ENCODE assay signal across 18 mouse cellular contexts in genomic region chr5:91363274-91363991, GRCm38 (mm10). TPM values are rescaled to one million over a fixed set of nuclear protein-coding genes. Genes with fewer than 3 reads are reported as not detected.
A peak's percentile ranks its signal among the peaks of the same experiment; 100 is the strongest.
DNase-seq lines count a peak whose midpoint lies in the region; ATAC-seq and TF ChIP-seq lines count a peak whose summit lies in the region.
"Had no signal": no experiment of that assay in that cellular context is flagged by ENCODE, and none has a peak within 500 bp of the region (broad histone marks: within the 10 kb centered on the region; RNA-seq: fewer than 3 reads in every experiment).

No protein-coding gene starts in this region.

- intact Hi-C loops in left cerebral cortex, adult 2 months (cut with DNase I): no loop called here

- peaks cover 3% of the 10 kb centered on the region; the same call in 1 of the 2 replicates for H3K4me1 ChIP-seq in forebrain, postnatal 0 days (ENCODE audit: insufficient read depth)
- no peaks in the 10 kb centered on the region for H3K4me1 ChIP-seq in forebrain, embryonic 11.5 days (replicated peaks; ENCODE audit: control insufficient read depth, insufficient read depth, low read length)
- H3K4me1 ChIP-seq in midbrain, embryonic 16.5 days (ENCODE audit: control insufficient read depth, insufficient read depth, low read length): no peaks in the 10 kb centered on the region
- H3K4me1 ChIP-seq: limb, embryonic 10.5 days; midbrain, embryonic 12.5 days had no signal

- H3K4me2 ChIP-seq in forebrain, postnatal 0 days (ENCODE audit: low read depth): no peak overlapping the region
- no peak overlapping the region for H3K4me2 ChIP-seq in forebrain, embryonic 11.5 days (ENCODE audit: low read depth, low read length, severe bottlenecking)
- H3K4me2 ChIP-seq in midbrain, embryonic 16.5 days (ENCODE audit: low read length): no peak overlapping the region
- H3K4me2 ChIP-seq: liver, embryonic 11.5 days; midbrain, embryonic 12.5 days had no signal

- peak; percentile 52 for DNase-seq in forebrain, postnatal 0 days
- no peak for DNase-seq in forebrain, embryonic 11.5 days (ENCODE audit: low spot score)
- peak; percentile 5 to 12 for DNase-seq in left cerebral cortex, adult 9 months (ENCODE audit: low spot score in 2 of 2)
- no peak for DNase-seq in left cerebral cortex, adult 2 months (ENCODE audit: extremely low spot score in 1 of 2, low spot score in 2 of 2)
- peak; percentile 60 for DNase-seq in brain, adult 2 months (ENCODE audit: low read depth, low spot score)
- DNase-seq in kidney, postnatal 25 days: no peak
- DNase-seq: adrenal gland, postnatal 10 days; cerebellum, adult 2 months; heart, adult 11 months; kidney, adult 11 months; lung, adult 2 months; lung, postnatal 36 days; thymus, adult 2 months had no signal

- WGBS in forebrain, postnatal 0 days: 57% methylated on average over 6 of the region's 6 CpGs
- WGBS in forebrain, embryonic 11.5 days: 94% methylated on average over 6 of the region's 6 CpGs
- WGBS in midbrain, embryonic 16.5 days: 70% methylated on average over 6 of the region's 6 CpGs

- H3K9me3 ChIP-seq in forebrain, postnatal 0 days (ENCODE audit: low read length): no peaks in the 10 kb centered on the region
- no peaks in the 10 kb centered on the region for H3K9me3 ChIP-seq in forebrain, embryonic 11.5 days (ENCODE audit: control insufficient read depth, low read length)
- no peaks in the 10 kb centered on the region for H3K9me3 ChIP-seq in midbrain, embryonic 16.5 days (replicated peaks; ENCODE audit: control insufficient read depth, low read length, poor library complexity, severe bottlenecking)
- H3K9me3 ChIP-seq: limb, embryonic 10.5 days; midbrain, embryonic 12.5 days had no signal

- H3K9ac ChIP-seq in forebrain, postnatal 0 days: no peak overlapping the region
- no peak overlapping the region for H3K9ac ChIP-seq in forebrain, embryonic 11.5 days (ENCODE audit: low read length)
- no peak overlapping the region for H3K9ac ChIP-seq in midbrain, embryonic 16.5 days (ENCODE audit: low read depth, low read length)
- H3K9ac ChIP-seq: midbrain, embryonic 12.5 days had no signal

- TF ChIP-seq CTCF in forebrain, postnatal 0 days (IDR thresholded peaks at IDR 0.05; ENCODE audit: low read depth): no peak
- no peak for TF ChIP-seq CTCF in left cerebral cortex, adult 2 months (IDR thresholded peaks at IDR 0.05)

- ATAC-seq in forebrain, postnatal 0 days: peak; percentile 82
- ATAC-seq in forebrain, embryonic 11.5 days (replicated peaks; ENCODE audit: low FRiP score): no peak
- peak; percentile 68 for ATAC-seq in midbrain, embryonic 16.5 days

- no peaks in the 10 kb centered on the region for H3K36me3 ChIP-seq in forebrain, postnatal 0 days (ENCODE audit: insufficient read depth)
- no peaks in the 10 kb centered on the region for H3K36me3 ChIP-seq in forebrain, embryonic 11.5 days (ENCODE audit: control insufficient read depth, insufficient read depth, low read length)
- H3K36me3 ChIP-seq in midbrain, embryonic 16.5 days (ENCODE audit: control insufficient read depth, insufficient read depth, low read length): no peaks in the 10 kb centered on the region
- H3K36me3 ChIP-seq: limb, embryonic 10.5 days; midbrain, embryonic 12.5 days had no signal

- no peak overlapping the region for H3K27ac ChIP-seq in forebrain, postnatal 0 days (ENCODE audit: low read depth, low read length)
- no peak overlapping the region for H3K27ac ChIP-seq in forebrain, embryonic 11.5 days (ENCODE audit: low read depth, low read length)
- no peak overlapping the region for H3K27ac ChIP-seq in left cerebral cortex, adult 2 months
- peak overlapping the region; percentile 18; the same call in 1 of the 2 replicates for H3K27ac ChIP-seq in midbrain, embryonic 16.5 days (ENCODE audit: low read length)
- H3K27ac ChIP-seq: kidney, postnatal 0 days; limb, embryonic 10.5 days; midbrain, embryonic 12.5 days had no signal

- H3K4me3 ChIP-seq in forebrain, postnatal 0 days (ENCODE audit: low read depth, low read length): no peak overlapping the region
- no peak overlapping the region for H3K4me3 ChIP-seq in forebrain, embryonic 11.5 days (ENCODE audit: low read depth, low read length)
- H3K4me3 ChIP-seq in left cerebral cortex, adult 2 months: no peak overlapping the region
- H3K4me3 ChIP-seq in midbrain, embryonic 16.5 days (ENCODE audit: low read depth, low read length): no peak overlapping the region
- H3K4me3 ChIP-seq: limb, embryonic 10.5 days; midbrain, embryonic 12.5 days had no signal

- H3K27me3 ChIP-seq in forebrain, postnatal 0 days (ENCODE audit: insufficient read depth, low read length): no peaks in the 10 kb centered on the region
- H3K27me3 ChIP-seq in forebrain, embryonic 11.5 days (ENCODE audit: control insufficient read depth, insufficient read depth, low read length): no peaks in the 10 kb centered on the region
- no peaks in the 10 kb centered on the region for H3K27me3 ChIP-seq in midbrain, embryonic 16.5 days (ENCODE audit: control insufficient read depth, insufficient read depth, low read depth, low read length)
- H3K27me3 ChIP-seq: midbrain, embryonic 12.5 days had no signal

RNA-seq across cellular contexts. Expression of gene Btc, which starts 39.4 kb away (rescaled TPM):
- 0.15 and 0.24 TPM in 2 replicates for total RNA-seq in forebrain, postnatal 0 days (2014; rRNA removed)
- polyA plus RNA-seq in forebrain, postnatal 0 days (2015; fragmentation: Nextera tagmentation; extraction: Ambion mirVana): 0.06 and 0.15 TPM in 2 replicates
- polyA plus RNA-seq in forebrain, embryonic 11.5 days (2014; fragmentation: Nextera tagmentation; extraction: Ambion mirVana): not detected in 2 replicates
- under 1 TPM; 0.30 to 0.50 TPM for total RNA-seq in left cerebral cortex, adult 2 months (2021)
- polyA plus RNA-seq in midbrain, embryonic 16.5 days (2015; fragmentation: Nextera tagmentation; extraction: Ambion mirVana): 0.18 and 0.39 TPM in 2 replicates
- polyA plus RNA-seq: midbrain, embryonic 12.5 days had no signal

Comparison
In these comparisons a context has a peak if more than half of its experiments do, and no peak if none do; other contexts are left out.
1. DNase-seq: peak in forebrain, postnatal 0 days (single experiment), left cerebral cortex, adult 9 months (2 of 2) and brain, adult 2 months (single experiment); none in forebrain, embryonic 11.5 days (single experiment), left cerebral cortex, adult 2 months (0 of 2) and kidney, postnatal 25 days (0 of 2).